Mouse (Mus musculus) spleen, adult 12 weeks (tissue): ENCODE measurements around the gene Lmna.

Experiments
- DNase-seq: peaks from one replicate; pipeline ENCODE4 v3.0.0; 2022; ENCODE audit warnings: low spot score

Gene Lmna

DNA sequence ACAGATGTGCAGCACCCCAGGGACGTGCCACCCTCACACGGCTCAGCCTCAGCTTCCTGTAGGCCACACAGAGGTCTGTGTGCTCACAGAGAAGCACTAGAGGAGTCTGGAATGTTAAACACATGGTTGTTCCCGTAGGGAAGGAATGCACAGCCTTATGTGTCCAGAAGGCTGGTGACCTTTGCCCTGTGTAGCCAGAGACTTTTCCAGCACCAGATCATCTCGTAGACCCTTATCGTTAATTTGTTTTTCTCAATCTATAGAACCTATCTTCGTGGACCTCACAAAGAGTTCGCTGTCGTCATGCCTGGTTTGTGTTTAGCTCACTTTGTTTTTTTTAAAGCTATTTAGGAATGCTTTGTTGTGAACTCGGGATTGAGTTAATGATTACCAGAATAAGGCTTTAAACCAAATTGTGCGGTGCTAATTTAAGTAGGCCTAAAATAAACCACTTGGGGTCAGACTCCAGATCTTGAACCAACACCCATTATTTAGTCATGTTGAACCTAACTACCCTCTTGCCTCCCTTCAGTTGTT lies 38.7 kb downstream of the Lmna start:
- no peak for DNase-seq

DNA sequence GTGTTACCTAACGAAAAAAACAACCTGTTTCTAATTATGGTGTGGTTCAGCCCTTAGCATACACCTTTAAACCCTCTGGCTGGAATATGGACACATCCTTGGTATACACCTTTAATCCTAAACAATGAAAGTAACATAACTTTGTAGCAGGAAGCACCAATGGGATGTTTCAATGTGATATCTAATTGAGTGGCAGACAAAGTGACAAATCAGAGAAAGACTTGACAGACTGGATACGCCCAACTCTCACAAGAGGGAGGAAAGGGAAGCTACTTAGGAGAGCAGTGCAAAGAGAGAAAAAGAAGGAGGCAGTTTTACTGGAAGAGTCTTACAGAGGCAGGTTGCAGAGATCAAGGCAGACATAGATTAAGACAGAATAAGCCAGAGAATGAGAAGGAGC lies 40.3 kb downstream of the Lmna start:
- no peak for DNase-seq

DNA sequence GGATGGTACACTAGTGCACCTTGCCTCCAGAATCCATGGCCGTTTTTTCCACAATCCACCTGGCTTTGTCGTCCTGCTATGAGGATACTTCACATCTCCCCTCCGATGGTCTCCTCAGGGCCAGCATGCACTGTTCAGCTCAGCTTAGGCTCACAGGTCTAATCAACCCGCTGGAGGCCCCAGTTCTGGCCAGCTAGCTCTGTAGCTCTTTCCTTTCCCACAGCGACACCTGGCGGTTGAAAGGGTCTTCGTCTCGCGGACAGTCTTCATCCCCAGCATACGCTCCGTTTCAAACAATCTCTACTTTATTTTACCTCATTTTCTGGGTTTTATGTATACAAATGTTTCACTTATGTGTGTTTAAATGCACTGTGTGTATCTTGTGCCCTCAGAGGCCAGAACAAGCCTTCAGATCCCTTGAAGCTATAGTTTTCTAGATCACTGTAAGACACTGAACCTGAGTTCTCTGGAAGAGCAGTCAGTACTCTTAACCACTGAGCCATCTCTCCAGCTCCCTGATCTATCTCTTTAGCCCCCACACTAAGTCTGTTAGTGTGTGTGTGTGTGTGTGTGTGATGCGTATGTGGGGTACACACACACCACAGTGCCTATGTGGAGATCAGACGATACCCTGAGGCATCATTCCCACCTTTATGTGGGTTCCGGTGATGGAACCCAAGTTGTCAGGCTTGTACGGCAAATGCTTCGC lies 42.5 kb downstream of the Lmna start:
- DNase-seq: peak; percentile 76

DNA sequence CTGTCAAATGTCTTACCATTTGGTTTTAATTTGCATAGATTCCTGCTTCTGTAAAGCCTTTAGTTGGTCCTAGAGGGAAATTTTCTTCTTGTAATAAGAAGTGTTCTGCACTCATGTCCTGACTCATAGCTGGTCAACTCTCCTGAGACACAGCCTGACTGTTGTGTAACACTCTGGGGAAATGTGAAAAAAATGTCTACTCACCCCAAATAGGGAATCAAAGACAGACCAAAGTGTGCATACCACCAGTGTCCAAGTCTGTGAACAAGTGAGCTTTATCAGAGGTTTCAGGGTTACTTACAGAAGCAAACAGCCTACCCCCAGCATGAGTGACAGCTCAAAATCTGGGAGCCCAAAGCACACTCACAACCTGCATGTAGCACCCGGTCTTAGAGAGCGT lies 44.6 kb downstream of the Lmna start:
- DNase-seq: no peak

DNA sequence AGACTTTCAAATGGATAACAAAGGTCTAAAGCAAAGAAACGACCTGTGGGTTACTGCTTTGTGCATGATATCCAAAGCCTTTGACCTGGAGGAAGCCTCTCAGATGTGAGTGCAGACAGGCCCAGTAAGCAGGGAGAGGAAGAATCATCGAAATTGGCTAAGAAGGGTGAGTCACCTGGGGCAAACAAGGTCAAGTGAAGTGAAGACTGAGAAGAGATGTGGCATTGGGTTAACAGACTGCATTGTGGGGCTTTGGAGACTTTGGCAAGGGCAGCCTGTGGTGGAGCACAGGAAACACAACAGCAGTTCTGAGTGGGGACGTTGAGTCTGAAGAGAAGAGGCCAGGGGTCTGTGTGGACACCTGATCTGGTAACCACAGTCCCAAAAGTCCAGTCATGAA lies 45.3 kb downstream of the Lmna start:
- no peak for DNase-seq

DNA sequence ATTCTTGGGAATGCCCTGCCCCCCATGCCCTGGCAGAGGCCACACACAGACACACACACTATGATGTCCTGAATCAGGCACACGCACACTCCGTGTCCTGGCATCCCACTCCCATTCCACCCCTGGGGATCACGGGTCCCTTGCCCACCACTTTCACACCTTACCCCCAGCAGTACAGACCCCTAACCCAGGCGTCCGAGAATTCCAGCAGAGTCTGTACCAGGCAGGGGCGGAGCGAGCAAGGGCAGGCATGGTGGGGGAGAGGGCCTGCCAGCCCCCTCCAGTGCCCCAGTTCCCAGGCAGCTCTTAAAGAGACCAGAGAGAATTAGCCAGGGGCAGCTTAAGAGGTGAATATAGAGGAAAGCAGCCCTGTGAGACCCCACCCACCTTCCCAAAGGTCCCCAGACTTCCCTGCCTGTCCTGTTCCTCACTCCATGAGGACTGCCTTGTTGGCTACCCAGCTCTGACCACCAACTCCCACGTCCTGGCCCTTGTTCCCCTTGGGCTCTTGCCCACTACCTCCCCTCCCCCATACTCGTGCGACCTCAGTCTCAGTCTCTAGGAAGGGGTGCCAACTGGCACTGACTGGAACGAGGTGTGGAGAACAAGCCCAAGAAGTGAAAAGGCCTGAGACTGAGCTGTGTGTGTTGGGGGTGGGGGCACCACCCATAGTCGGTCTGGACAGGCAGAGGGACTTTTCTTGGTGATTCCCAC lies 48.6 kb downstream of the Lmna start, which contains the start of gene Sema4a:
Gene Sema4a, minus strand, starts transcription at position 200 of the 714 bp plus-strand sequence.
- no peak for DNase-seq

DNA sequence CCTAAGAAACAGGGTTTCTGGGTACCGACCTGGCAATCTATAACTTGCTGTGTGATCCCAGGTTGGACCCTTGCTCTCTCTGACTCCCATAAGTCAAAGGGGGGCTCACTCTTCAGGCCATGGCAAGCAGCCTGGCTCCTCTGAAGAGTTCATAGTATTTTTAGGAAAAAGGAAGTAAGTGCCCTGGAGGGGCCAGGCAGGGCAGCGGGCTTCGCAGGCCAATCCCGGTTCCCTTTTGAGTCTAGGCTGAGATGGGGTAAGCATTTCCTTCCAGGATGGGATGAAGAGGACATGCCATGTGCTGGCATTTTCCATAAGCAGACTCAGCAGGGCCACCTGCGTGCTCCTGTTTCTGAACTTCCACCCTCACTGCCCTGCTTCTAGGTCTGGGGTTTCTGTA lies 49.7 kb downstream of the Lmna start:
- DNase-seq: no peak

DNA sequence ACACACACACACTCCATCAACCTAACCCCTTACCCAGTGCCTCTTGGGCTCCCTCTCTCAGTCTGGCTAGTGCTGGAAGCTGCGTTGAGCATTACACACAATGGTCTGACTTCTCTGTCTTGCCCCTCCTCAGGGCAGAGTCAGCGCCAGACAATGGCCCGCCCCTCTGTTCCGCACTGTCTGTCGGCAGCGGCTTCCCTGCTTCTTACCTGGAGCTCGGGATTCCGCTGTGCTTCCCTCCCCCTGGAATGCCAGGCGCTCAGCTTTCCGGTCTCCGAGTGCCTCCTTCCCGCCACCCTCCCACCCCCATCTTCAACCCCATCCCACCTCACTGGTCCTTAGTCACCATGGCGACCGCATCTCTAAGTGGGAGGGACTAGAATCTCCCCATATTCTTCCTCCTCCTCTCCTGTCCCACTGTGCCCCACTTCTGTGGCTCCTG lies 51.0 kb downstream of the Lmna start:
- no peak for DNase-seq

DNA sequence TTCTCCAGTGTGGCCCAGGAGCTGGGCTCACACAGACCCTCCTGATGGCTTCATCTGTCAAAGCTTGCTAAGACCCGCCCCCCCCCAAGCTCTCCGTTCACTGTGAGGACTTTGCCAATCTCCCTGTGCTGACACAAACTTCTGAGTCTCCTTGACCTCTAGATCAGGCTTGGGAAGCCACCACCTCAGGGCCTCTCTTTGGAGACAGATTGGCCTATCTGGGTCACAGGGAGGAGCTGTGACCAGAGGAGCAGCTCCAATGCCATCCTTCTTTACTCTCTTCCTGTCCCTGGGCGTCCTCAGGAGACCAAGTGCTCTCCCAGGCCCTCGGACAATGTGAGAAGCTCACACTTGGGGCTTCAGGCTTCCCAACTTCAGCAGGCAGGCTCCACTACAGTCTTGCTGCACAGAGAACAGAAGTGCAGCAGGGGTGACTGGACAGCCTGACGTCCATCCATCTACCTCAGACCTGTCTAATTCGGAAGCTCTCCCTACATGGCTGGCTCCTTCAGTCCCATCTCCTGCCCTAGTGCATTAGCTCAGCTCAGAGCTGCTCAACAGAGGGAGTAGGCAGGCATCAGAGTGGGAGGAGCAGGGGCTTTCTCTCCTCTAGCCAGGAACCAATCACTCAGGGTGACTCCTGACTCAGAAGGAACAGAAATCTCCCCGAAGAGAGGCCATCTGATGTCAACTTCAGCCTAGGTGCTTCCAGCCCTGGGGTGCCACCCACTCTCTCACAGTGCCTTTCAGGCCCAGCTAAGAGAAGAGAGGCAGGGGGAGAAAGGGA lies 52.8 kb downstream of the Lmna start:
- no peak for DNase-seq

DNA sequence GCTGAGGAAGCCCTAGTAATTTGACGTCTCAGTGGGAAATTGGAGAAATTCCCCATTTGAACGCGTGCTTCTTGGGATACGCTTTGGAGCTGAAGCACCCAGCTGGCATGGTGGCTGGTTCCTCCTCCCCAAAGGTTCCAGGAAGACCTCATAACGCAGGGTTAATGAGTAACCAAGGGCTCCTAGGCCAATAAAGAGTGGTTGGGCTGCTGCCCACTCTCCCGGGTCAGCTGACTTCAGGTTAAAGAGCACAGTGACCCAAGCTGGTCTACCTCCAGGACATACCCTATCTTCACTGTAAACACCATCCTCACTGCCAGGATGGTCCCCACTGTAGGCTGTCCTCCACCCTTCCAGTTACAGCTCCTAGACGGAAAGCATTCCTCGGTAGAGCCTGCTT lies 53.4 kb downstream of the Lmna start:
- no peak for DNase-seq

DNA sequence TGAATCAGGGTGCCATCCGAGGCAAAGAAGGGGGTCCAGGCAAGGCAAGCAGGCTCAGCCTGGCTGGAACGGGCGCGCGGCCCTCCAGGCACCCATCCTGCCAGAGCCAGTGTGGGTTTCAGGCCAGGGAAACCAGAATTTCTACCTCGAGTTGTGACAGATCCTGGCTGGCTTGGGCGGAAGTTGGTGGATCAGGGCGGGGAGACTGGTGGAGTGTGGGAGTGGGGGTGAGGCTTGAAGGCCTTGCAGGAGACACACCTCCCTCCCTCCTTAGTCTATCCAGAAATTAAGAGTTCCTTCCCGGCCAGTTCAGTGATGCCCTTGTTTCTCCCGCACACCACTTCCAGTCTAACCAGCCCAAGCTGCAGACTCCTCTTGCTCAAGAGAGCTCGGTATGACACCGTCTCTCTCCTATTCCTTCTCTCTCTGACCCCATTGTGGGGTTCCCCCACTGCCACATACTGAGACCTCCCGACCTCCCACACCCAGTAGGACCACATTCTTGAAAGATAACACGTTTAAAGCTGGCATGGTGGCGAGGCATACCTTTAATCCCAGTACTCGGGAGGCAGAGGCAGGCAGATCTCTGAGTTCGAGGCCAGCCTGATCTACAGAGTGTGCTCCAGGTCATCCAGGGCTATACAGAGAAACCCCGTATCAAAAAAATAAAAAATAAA lies 54.0 kb downstream of the Lmna start:
- DNase-seq: no peak

DNA sequence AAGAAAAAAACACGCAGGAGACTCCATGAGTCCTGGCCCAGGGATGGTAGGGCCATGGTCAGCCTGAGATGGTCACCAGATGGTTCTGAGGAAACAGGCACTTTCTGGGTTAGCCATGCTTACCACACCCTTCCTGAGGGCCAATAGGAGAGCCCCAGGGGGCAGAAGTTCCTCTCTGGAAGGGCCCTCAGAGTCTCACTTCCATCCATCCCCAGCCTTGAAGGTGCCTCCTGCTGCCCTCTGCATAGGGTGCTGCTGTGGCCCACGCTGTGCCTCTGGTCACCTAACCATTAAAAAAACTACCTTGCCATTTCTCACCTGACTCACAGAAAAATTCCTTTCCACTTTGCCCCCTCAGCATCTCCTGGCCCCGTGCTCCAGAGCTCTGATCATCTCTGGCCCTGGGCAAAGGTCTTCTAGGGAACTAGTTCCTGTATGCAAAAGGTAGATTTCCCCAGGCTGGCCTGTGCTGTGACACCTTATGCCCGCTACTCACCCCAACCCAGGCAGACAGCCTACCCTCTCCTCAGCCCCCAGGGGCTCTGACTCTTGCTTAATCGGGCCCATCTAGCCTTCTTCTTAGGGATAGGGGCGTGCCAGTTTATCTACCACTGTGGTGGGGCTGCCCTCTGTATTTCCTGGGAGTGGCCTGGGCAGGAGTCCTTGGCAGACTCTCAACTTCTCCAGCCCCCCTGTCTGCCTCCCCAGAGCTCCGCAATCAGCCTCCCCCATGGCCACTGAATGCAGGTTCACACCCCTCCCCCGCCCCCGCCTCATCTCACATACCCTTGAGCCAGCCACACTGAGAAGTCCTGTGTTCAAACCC lies 54.8 kb downstream of the Lmna start:
- DNase-seq: no peak

DNA sequence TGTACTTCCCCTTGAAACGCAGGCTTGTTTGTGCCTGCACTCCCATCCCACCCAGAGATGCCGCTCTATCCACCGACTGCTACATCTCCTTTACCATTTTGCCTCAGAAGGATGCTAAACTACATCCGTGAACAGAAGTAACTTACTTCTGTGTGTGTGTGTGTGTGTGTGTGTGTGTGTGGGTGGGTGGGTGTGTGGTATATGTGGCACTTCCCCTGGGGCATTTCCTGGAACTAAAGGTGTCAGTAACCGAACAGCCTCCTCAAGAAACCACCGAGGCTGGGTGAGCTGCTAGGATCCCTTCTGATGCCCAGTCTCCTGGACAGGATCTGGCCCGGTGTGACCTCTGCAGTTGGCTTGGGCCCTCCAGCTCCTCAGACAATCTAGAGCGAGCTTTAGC lies 55.8 kb downstream of the Lmna start:
- DNase-seq: peak; percentile 34

DNA sequence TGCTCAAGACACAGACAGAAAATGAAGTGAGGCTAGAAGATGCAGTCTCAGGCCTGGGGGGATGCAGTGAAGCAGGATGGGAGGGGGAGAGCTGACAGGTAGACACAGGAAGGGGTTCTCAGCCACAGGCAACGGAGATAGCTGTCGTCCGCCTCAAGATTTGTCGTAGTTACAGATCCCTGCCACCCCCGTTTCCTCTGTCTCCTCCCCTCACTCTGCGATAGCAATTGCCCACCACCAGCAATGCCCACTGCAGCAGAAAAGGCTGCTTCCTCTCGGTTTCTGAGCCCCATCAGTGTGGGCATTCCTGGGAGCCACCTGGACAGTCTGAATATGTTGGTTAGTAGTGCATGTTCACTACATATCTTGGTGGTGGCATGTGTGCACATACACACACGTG lies 56.4 kb downstream of the Lmna start:
- DNase-seq: no peak

DNA sequence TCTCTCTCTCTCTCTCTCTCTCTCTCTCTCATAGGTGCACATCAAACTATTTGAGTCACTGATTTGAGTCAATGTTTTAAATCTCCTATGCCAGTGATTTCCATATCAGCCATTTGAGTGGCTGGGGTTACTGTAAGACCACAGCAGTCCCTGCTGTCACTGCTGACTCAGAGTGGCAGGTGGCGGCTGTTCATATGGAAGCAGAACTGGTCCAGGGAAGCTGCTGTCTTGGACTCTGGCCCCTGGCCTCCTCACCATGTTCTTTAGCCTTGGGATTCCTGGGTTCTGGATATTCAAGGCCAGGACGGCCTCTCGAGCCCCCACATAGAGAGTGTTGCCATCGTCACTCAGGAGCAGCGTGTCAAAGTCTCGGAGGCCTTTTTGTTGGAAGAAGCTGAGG lies 57.0 kb downstream of the Lmna start:
- no peak for DNase-seq

DNA sequence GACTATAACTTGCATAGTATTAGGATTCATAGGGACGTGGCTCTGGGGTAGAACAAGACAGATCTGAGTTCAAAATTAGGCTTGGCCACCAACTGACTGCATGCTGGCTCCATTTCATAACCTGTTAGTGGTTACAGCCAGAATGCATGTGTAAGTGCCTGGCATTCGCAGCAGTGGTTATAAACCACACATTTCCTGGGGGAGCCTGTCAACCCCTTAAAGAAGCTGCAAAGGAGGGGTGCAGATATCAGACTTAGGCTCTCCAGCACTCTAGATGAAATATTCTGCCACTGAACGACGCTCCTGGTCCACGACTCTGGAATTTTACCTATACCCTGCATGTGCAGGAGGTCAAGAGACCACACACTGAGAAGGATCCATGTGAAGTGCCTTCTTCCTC lies 57.5 kb downstream of the Lmna start:
- DNase-seq: no peak

DNA sequence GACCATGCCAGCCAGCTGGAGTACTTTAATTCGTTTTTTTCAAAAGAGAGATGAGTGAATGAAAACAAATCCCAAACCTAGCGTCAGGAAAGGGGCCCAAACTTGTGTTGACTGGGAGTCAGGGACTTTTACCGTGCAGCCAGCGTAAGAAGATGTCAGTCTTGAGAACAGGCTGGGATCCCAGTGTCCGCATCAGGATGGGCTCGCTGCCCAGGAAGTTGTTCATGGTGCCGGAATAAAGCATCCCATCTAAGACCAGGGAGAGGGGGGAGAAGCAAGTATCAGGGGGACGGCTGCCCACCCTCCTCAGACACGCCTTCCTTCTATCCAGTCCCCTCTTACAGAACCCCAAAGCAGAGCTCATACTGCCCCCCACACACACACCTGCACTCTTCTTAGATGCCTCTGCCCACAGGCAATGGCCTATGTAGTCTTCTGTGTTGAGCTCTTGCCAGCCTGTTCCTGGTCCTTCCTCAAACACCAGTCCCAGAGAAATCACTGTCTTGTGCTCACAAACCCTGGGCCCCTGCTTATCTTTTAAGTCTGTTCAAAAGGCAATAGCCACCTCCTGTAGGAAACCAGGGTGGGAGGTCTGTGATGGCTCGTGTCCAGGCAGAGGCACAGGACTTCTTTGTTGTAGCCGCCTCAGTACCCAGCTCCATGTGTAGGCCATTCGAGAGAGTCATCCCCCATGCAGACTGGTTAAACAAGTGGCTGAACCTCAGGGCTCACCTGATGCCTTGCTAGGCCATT lies 59.2 kb downstream of the Lmna start:
- DNase-seq: no peak

DNA sequence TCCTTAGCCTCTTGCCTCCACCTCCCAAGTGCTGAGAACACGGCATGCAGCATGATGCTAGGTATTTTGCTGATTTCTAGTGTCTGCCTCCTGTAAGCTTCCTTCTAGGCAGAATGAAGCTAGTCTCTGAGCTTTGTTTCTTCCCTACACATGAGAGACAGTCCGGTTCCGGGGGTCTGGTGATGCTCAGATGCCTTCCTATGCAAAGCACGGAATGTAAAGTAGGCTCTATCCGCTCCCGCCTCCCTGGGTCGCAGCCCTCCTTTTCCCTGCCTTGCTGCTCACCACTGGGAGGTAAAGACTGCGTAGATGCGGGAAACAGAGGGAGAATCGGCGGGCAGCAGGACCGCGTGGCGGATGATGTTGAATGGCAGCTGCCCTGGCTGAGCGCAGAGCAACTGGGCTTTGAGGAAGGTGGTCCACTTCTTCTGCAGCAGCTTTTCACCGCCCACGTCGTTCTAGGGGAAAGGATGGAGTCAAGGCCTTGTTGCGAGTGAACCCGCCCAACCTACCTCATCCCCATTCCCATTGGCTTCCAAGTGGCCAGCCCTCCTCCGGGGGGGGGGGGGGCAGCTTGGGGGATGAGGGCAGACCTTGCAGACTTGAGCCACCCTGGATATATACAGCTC lies 60.2 kb downstream of the Lmna start:
- no peak for DNase-seq

DNA sequence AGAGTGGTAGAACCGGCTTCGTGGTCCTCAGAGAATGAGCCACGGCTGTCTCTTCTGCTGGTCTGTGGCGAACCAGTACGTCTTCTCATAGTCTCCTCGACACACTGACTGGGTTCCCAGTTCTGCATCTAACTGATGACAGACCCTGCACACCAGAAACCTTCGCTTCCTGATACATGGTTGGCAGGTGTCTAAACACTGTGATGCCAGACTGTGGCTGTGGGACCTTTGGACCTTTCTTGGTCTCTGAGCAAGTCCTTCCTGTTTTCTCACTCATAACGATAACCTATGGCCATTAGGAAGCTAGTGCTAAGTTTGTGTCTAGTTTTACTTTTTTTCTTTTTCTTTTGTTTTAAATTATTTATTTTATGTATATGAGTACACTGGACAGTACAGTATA lies 61.3 kb downstream of the Lmna start:
- DNase-seq: no peak

DNA sequence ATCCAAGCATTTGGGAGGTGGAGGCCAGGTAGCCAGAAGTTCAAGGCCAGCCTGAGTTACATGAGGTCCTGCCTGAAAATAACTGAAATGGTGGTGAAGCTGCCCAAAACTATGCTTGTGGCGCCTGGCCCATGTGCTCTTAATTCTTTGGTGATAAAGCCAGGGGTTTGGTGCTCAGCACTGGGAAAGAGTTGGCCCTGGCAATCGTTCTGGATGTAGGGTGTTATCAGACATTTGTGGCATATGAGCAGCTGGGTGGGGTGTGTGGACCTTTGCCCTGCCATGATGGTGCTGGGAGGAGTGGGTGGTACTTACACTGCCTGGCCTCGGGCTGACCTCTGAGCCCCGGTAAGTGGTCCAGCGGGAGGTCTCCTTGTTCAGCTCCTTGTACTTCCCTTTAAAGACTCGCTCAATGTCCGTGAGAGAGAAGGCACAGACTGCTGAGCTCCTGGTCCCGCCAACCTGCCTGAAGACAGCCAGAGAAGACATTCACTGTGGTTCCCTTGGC lies 62.0 kb downstream of the Lmna start:
- DNase-seq: no peak
